Mouse (Mus musculus): ENCODE data around the gene Chrna3.

Chrna3 gene

GRCm38 (mm10) chr9:54994381-54994780 lies 32.0 kb downstream of the Chrna3 start:
- no peak for DNase-seq

- no peak for DNase-seq
These were observed 36.0 kb downstream of the Chrna3 start for GRCm38 (mm10) chr9:54990362-54990761.

- DNase-seq = no peak
These were observed 44.0 kb downstream of the Chrna3 start for GRCm38 (mm10) chr9:54982401-54982800.

- DNase-seq = peak; percentile 25
These were observed 44.8 kb downstream of the Chrna3 start for GRCm38 (mm10) chr9:54981291-54982191.

GRCm38 (mm10) chr9:54980674-54981073 lies 45.7 kb downstream of the Chrna3 start, which contains the start of gene Chrna5:
Gene Chrna5 (plus strand): TSS chr9:54980880.
- no peak for DNase-seq

- DNase-seq = no peak
These were observed 56.3 kb downstream of the Chrna3 start for GRCm38 (mm10) chr9:54969972-54970637.

- DNase-seq = no peak
These were observed 62.7 kb downstream of the Chrna3 start for GRCm38 (mm10) chr9:54963669-54964068.

GRCm38 (mm10) chr9:54961059-54961458 lies 65.3 kb downstream of the Chrna3 start:
- DNase-seq = no peak
